Mouse (Mus musculus) granulocyte monocyte progenitor cell, adult 5-6 weeks (primary cell): ENCODE results near the gene Ccdc188. TPM values are rescaled to one million over a fixed set of nuclear protein-coding genes. Genes with fewer than 3 reads are reported as not detected.

Experiments
- ATAC-seq: replicated peaks from 2 replicates; pipeline ENCODE4 v1.8.0; 2016; ENCODE audit warnings: mild to moderate bottlenecking, moderate TSS enrichment, inconsistent platforms; ENCODE audit not compliant: poor library complexity, severe bottlenecking
- total RNA-seq, 2 experiments: library from RNA; stranded (forward) in 1 of 2; stranded (reverse) in 1 of 2; fragments of 200-712, 200-1000 nt in 1 of 2; fragments of >200 nt in 1 of 2; fragmentation: Nextera tagmentation in 1 of 2; gene quantifications; 2 replicates each; pipeline ENCODE4 v1.2.3; 2014 to 2017

The Ccdc188 gene
- total RNA-seq, 2 experiments from 2014 or later: not detected

DNA sequence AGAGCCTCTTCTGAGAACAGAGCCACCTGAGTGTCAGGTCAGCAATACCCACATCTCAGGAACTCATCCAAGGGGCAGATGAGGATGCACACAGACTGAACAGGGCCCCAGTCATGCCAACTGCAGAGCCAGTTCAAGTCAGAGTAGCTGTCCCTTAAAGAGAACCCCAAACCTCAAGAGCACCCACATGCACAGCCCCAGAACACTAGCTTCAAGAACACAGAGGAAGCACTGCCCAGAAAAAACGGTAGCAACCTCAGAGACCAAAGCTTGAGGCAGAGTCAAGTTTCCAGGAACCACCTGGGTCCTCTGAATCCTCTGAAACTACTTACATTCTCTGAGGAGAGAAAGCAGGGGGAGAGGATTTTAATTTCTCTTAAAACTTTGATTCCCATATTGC is 15.8 kb downstream of the Ccdc188 start:
- 0 out of 2 replicates have a peak, but pooled peaks have one; percentile 12 for ATAC-seq

- 0 out of 2 replicates have a peak, but pooled peaks have one; percentile 3 for ATAC-seq
Observed at GRCm38 (mm10) chr16:18233919-18234670, 16.4 kb downstream of the Ccdc188 start.

- peak; percentile 50 for ATAC-seq
Observed at GRCm38 (mm10) chr16:18234671-18235388, 17.2 kb downstream of the Ccdc188 start, which contains the start of gene Zdhhc8. Gene Zdhhc8 (minus strand): TSS chr16:18235136.

DNA sequence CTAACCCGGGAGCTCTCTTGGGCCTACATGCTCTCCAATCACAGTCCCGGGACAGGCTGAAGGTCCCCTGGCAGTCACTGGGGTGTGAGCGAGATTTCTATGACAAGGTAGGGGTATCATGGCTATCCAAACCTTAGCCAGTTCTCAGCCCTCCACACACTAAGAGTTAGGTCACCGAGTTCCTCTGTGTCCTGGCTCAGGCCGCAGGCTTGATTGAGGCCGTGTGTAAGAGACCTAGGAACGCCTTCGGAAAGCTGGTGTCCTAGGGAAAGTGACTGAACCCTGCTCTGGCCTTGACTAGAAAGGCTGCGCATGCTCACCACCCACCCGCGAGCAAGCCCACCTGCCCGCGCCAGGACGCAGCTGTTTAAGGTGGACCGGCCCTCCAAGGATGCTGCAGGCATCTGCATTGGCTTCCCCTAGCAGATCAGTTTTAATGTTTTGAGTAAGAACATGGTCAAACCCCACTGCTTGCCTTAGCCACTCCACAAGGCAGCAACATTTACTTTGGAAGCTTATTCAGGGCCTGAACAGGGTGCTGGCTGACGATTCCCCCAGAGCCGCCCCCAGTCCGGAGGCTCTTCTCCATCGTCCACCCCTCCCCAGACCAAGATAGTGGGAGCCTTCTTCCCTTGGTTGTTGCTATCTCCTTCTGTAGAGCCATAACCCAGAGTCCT is 17.8 kb downstream of the Ccdc188 start:
- ATAC-seq: peak; percentile 36

DNA sequence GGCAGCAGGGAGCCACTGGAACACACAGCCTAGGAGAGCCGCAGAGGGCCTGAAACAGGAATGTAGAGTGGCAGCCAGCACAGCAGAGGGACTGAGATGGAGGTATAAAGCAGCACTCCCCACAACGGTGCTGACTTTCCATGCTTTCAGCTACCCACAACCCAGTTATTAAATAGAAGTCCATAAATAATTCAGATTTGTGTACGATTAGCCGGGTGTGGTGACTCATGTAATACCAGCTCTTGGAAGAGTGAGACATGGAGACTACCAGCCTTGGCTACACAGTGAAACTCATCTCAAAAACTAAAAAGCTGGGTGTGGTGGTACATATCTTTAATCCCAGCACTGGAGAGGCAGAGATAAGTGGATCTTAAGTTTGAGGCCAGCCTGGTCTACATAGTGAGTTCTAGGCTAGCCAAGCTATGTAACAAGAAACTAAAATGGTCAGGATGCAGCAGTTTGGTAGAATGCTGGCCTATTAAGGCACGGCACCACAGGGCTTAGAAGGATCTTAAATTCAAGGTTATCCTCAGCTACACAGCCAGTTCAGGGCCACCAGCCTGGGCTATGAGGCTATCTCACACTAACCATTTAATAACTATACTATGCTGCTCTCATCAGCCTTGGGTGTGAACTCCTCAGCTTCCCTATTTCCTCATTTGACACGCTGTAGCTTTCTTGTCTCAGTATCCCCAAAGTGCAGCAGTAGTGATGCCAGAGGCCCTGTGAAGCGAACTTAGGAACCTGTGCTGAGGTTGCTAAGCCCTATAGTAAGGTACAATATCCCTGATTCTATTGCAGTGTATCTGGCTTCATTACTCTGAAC is 19.2 kb downstream of the Ccdc188 start:
- no peak for ATAC-seq

- ATAC-seq: no peak
Observed at GRCm38 (mm10) chr16:18241581-18241980, 23.9 kb downstream of the Ccdc188 start.

- ATAC-seq: 0 out of 2 replicates have a peak, but pooled peaks have one; percentile 5
Observed at GRCm38 (mm10) chr16:18247521-18248399, 30.1 kb downstream of the Ccdc188 start.

DNA sequence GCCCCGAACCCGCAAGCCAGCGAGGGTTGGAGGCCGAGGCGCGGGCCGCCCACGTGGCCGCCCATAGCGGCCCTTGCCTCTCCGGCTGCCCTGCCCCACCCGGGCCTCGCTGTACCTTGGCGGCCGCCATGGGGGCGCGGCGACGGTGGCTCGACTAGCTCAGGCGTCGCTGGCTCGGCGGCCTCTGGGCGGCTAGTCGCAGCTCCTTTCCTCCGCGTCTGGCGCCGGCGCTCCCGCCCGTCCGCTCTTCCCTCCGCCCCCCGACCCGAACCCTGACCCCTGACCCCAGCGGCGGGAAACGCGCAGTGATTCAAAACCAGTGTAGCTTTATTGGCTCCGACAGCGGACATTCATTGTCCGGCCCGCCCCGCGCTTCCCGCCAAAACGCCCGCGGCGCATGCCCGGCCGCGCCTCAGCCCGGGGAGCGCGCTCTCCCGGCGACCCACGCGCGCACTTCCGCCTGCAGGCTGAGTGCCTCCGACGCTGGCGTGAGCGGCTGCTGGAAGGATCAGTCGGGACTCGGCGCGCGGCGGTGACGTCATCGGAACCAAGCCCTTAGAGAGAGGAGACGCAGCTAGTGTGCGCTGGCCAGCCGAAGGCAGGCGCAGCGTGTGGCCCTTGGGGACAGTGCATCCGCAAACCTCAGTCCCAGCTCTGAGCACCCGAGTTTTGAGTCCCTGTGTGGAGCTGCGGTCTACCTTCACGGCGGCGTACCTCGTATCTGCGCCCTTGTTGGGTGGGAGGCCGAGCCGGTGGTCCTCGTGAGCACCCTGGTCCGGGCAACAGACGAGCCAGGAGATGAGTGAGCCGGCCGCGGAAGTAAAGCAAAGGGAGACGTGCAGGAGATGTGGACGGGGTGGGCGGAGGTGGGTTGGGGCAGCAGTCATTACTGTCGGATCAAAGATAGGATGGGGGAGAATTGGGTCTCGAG is 31.0 kb downstream of the Ccdc188 start, which contains the start of the genes Trmt2a and Ranbp1:
Gene Trmt2a (plus strand): TSS at position 247 of the 931 bp plus-strand sequence.
Gene Ranbp1 (minus strand): TSS at position 300 of the 931 bp plus-strand sequence.
- ATAC-seq: peak; percentile 75

GRCm38 (mm10) chr16:18249364-18249967 is 31.8 kb downstream of the Ccdc188 start:
- peak; percentile 68 for ATAC-seq

DNA sequence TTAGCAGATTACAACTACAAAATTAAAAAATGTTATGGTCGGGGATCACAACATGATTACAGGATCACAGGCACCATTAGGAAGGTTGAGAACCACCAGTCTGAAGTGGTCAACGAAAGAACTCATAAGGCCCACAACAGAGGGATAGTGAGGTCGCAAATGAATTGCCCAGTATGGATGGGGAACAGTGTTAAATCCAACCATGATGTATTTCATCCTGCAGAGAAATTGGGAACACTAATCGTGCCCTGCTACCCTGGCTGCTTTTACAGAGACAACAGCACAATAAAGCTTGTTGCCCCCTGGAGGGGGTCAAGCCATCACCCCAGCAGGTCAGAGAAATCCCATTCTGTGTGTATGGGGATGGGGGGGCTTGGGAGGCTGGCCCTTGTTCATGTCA is 32.6 kb downstream of the Ccdc188 start:
- no peak for ATAC-seq

DNA sequence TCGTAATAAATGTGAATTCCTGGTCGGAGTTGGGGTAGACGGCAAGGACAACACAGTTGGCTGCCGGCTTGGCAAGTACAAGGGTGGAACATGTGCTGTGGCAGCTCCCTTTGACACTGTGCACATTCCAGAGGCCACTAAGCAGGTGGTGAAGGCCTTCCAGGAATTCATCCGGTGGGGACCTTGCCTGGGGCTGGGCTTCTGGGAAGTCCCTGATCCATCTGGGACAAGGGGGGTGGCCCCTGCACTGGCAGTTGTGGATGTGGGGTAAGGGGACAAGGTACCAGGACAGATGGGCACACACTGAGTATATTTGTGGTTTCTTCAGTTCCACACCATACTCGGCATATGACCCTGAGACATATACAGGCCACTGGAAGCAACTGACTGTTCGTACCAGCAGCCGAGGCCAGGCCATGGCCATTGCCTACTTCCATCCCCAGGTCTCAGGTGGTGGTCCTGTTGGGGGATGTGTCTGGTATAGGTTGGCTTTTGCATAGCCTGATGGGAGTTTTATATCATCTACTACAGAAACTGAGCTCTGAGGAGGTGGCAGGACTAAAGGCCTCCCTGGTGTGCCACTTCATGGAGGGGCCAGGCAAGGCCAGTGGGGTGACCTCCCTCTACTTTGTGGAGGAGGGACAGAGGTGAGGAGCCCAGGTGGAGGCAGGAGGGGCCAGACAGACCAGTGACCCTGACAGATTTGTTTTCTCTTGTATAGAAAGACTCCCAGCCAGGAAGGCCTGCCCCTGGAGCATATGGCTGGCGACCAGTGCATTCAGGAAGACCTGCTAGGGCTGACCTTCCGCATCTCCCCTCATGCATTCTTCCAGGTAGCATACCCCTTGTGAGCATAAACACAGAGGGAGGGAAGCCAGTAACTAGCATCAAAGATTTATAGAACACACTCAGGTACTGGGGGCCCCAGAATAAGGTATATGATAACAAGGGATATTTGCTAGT is 33.4 kb downstream of the Ccdc188 start:
- no peak for ATAC-seq

- no peak for ATAC-seq
Observed at GRCm38 (mm10) chr16:18252736-18253135, 35.1 kb downstream of the Ccdc188 start.

DNA sequence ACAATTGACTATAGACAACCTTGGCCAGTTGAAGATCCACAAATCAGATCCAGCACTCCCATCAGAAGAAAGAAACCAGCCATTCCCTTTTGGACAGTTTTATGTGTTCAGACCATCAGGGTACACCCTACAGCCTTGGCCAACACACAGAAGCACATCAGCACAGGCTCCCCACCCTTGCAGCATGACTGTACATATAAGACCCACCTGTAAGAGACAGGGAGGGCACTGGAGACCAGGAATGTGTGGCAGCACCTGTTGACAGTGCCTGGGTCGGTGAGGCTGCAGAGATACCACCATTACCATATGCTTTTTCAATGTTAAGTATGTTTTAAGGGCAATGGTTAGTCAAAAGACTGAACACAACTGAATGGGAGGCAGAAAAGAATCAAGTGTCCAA is 36.2 kb downstream of the Ccdc188 start:
- ATAC-seq: no peak

- ATAC-seq: no peak
Observed at GRCm38 (mm10) chr16:18258221-18258620, 40.5 kb downstream of the Ccdc188 start, which contains the start of gene Gm49776. Gene Gm49776 (minus strand): TSS chr16:18258321.

- ATAC-seq: no peak
Observed at GRCm38 (mm10) chr16:18265024-18265423, 47.3 kb downstream of the Ccdc188 start.

DNA sequence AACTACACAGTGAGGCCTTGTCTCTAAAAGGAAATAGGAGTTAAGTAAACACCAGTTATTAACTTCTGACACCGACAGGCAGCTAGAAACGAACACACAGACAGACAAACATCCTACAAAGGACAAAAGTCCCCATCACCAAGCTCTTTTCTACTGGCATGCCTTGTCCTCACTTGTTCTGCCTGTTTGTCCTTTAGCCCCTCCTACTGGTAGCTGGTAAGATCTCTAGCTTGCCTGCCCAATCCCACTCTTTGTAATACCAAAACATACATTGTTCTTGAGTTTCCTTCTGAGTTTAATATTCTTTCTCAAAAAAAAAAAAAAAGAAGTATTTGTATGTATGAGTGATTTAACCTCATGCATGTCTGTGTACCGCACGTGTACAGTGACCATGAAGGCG is 50.5 kb downstream of the Ccdc188 start:
- no peak for ATAC-seq
